ENCODE assay signal across 8 mouse cellular contexts in the genomic region with DNA sequence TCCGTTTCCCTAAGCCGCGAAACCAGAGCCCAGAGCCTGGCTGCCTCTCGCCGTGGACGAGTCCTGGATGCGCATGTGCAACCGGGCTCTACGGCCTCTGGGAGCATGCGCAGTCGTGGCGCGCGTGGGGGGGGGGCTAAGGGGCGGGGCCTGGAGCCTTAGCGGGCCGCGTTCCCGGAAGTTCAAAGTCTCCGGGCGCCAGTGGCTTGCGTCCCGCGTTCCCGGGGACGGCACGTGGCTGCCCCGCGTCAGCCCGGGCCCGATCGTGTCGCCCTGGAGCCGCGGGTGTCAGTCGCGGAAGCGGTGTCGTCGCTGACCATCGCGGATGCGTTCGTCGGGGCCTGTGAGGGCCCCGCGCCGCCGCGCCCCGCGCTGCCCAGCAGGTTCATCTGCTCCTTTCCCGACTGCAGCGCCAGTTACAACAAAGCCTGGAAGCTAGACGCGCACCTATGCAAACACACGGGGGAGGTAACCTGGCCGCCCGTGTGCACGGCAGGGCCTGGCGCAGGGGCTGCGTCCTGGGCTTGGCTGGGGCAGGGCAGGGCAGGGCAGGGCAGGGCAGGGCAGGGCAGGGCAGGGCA. TPM values are rescaled to one million over a fixed set of nuclear protein-coding genes. Genes with fewer than 3 reads are reported as not detected.
DNase-seq lines count a peak whose midpoint lies in the region; ATAC-seq lines count a peak whose summit lies in the region.

A gene (plus strand): TSS at position 150 of the 581 bp plus-strand sequence.

- peaks cover 27% of the 10 kb centered on the region for H3K4me1 ChIP-seq in erythroblast, embryonic 14.5 days (ENCODE audit: control insufficient read depth)
- peaks cover 12% of the 10 kb centered on the region for H3K4me1 ChIP-seq in heart, embryonic 11.5 days (ENCODE audit: control insufficient read depth, insufficient read depth, low read length)
- peaks cover 12% of the 10 kb centered on the region for H3K4me1 ChIP-seq in kidney, embryonic 16.5 days (ENCODE audit: insufficient read depth, low read length)
- H3K4me1 ChIP-seq in liver, embryonic 12.5 days, result peaks cover 29% of the 10 kb centered on the region

- DNase-seq in CD8-positive naive resting alpha-beta T cell, adult 2 months (ENCODE audit: low read depth in 2 of 2, low spot score in 2 of 2), result peak; percentile 61 to 69
- peak; percentile 82 for DNase-seq in brain, embryonic 18.5 days (ENCODE audit: low read depth, low spot score)
- peak; percentile 96 for DNase-seq in naive thymus-derived CD4-positive, alpha-beta T cell, adult 2 months (ENCODE audit: low read depth)
- peak; percentile 94 for DNase-seq in splenic B cell, adult 2 months (ENCODE audit: low read depth, low spot score)

- peaks cover 6% of the 10 kb centered on the region for H3K9me3 ChIP-seq in erythroblast, embryonic 14.5 days (ENCODE audit: control insufficient read depth, low read length)
- peaks cover 2% of the 10 kb centered on the region; the same call in 1 of the 2 replicates for H3K9me3 ChIP-seq in heart, embryonic 11.5 days (replicated peaks; ENCODE audit: control insufficient read depth, low read length)
- peaks cover 7% of the 10 kb centered on the region; the same call in 1 of the 2 replicates for H3K9me3 ChIP-seq in kidney, embryonic 16.5 days (ENCODE audit: low read length)
- H3K9me3 ChIP-seq in liver, embryonic 12.5 days (replicated peaks), result peaks cover 4% of the 10 kb centered on the region; the same call in 1 of the 2 replicates

- under 1% methylated on average over 58 of the region's 62 CpGs for WGBS in heart, embryonic 11.5 days (ENCODE audit: insufficient replicate concordance)
- whole genome bisulfite sequencing in kidney, embryonic 16.5 days, result under 1% methylated on average over 59 of the region's 62 CpGs
- WGBS in liver, embryonic 12.5 days (ENCODE audit: insufficient replicate concordance), result under 1% methylated on average over 61 of the region's 62 CpGs

- H3K27ac ChIP-seq in heart, embryonic 11.5 days (ENCODE audit: low read depth, low read length), result peak within 1 kb of the TSS; percentile 36
- H3K27ac ChIP-seq in kidney, embryonic 16.5 days (ENCODE audit: low read length), result peak within 1 kb of the TSS; percentile 80
- H3K27ac ChIP-seq in liver, embryonic 12.5 days, result peak within 1 kb of the TSS; percentile 84

- peak within 1 kb of the TSS; percentile 72 for H3K4me3 ChIP-seq in erythroblast, embryonic 14.5 days (replicated peaks)
- peak within 1 kb of the TSS; percentile 85 for H3K4me3 ChIP-seq in heart, embryonic 11.5 days (ENCODE audit: low read depth, low read length)
- peak within 1 kb of the TSS; percentile 78 for H3K4me3 ChIP-seq in kidney, embryonic 16.5 days (ENCODE audit: low read length)
- H3K4me3 ChIP-seq in liver, embryonic 12.5 days, result peak within 1 kb of the TSS; percentile 92

- peak within 1 kb of the TSS; percentile 91 for H3K4me2 ChIP-seq in heart, embryonic 11.5 days
- H3K4me2 ChIP-seq in kidney, embryonic 16.5 days (replicated peaks; ENCODE audit: low read depth, low read length), result peak within 1 kb of the TSS; percentile 85
- peak within 1 kb of the TSS; percentile 94 for H3K4me2 ChIP-seq in liver, embryonic 12.5 days

- peak; percentile 96 for ATAC-seq in heart, embryonic 11.5 days (replicated peaks; ENCODE audit: insufficient number of reproducible peaks, low FRiP score, low TSS enrichment)
- peak; percentile 95 for ATAC-seq in kidney, embryonic 16.5 days (ENCODE audit: low FRiP score, low TSS enrichment)
- peak; percentile 94 for ATAC-seq in liver, embryonic 12.5 days

- H3K27me3 ChIP-seq in erythroblast, embryonic 14.5 days (ENCODE audit: control insufficient read depth), result no peaks in the 10 kb centered on the region
- no peaks in the 10 kb centered on the region for H3K27me3 ChIP-seq in heart, embryonic 11.5 days (ENCODE audit: control insufficient read depth, insufficient read depth, low read length)
- H3K27me3 ChIP-seq in kidney, embryonic 16.5 days (ENCODE audit: insufficient read depth, low read length), result no peaks in the 10 kb centered on the region
- H3K27me3 ChIP-seq in liver, embryonic 12.5 days (replicated peaks), result no peaks in the 10 kb centered on the region
- H3K27me3 ChIP-seq in splenic B cell, adult 2 months (ENCODE audit: control insufficient read depth, insufficient read depth, low read length, poor library complexity, severe bottlenecking), result no peaks in the 10 kb centered on the region

- peak within 1 kb of the TSS; percentile 91 for H3K9ac ChIP-seq in heart, embryonic 11.5 days (ENCODE audit: low read depth, low read length)
- H3K9ac ChIP-seq in kidney, embryonic 16.5 days (replicated peaks; ENCODE audit: low read length), result peak within 1 kb of the TSS; percentile 79
- peak within 1 kb of the TSS; percentile 91 for H3K9ac ChIP-seq in liver, embryonic 12.5 days

- H3K36me3 ChIP-seq in erythroblast, embryonic 14.5 days (ENCODE audit: control insufficient read depth), result peaks cover 39% of the 10 kb centered on the region
- H3K36me3 ChIP-seq in heart, embryonic 11.5 days (ENCODE audit: control insufficient read depth, insufficient read depth, low read length), result peaks cover 21% of the 10 kb centered on the region
- peaks cover 29% of the 10 kb centered on the region for H3K36me3 ChIP-seq in kidney, embryonic 16.5 days (ENCODE audit: insufficient read depth, low read length)
- H3K36me3 ChIP-seq in liver, embryonic 12.5 days, result peaks cover 35% of the 10 kb centered on the region
- H3K36me3 ChIP-seq in splenic B cell, adult 2 months (ENCODE audit: control insufficient read depth, insufficient read depth, low read length, poor library complexity, severe bottlenecking), result peaks cover 5% of the 10 kb centered on the region; the same call in 1 of the 2 replicates

RNA-seq across cellular contexts. Expression of the gene that starts here (rescaled TPM):
- polyA plus RNA-seq in erythroblast, embryonic 14.5 days (2012), result 4.9 and 6.2 TPM in 2 replicates
- polyA plus RNA-seq in heart, embryonic 11.5 days (2014; fragmentation: Nextera tagmentation; extraction: Ambion mirVana), result 89.2 and 98.6 TPM in 2 replicates
- 122 and 128 TPM in 2 replicates for polyA plus RNA-seq in kidney, embryonic 16.5 days (2015; fragmentation: Nextera tagmentation; extraction: Ambion mirVana)
- 95.1 and 95.7 TPM in 2 replicates for polyA plus RNA-seq in liver, embryonic 12.5 days (2016; fragmentation: Nextera tagmentation; extraction: Ambion mirVana)

Comparison
In these comparisons a context has a peak if more than half of its experiments do, and no peak if none do; other contexts are left out.
1. Peak in every context shown above with its lines: DNase-seq, ATAC-seq, H3K4me3 ChIP-seq and H3K27ac ChIP-seq.
2. RNA of the gene that starts here (polyA plus RNA-seq): 122 to 128 TPM in kidney, embryonic 16.5 days, 89.2 to 98.6 TPM in heart, embryonic 11.5 days and 95.1 to 95.7 TPM in liver, embryonic 12.5 days; 4.9 to 6.2 TPM in erythroblast, embryonic 14.5 days; every median in the first group is over 10 times any median in the second.